Mouse (Mus musculus) gastrocnemius, adult 8-10 months (tissue): Measurements from ENCODE around the gene Wsb2. TPM values are rescaled to one million over a fixed set of nuclear protein-coding genes. Genes with fewer than 3 reads are reported as not detected.
"Not testable (repeated sequence)": the region's sequence is repeated elsewhere in the genome, so short reads cannot be mapped to it uniquely, and the experiment has no call there.

Source experiments
- DNase-seq, 2 experiments: peaks; one replicate each; pipeline ENCODE4 v3.0.0; 2022; ENCODE audit warnings: low spot score in 2 of 2
- total RNA-seq, 4 experiments: library from RNA; stranded (reverse); gene quantifications; 2 replicates each; pipeline ENCODE4 v1.2.4; 2022

Gene Wsb2
- total RNA-seq, 4 experiments from 2014 or later, result 94.3 to 146 (median 115) TPM

GRCm38 (mm10) chr5:117356365-117357128 is 557 bp upstream of the Wsb2 start:
- DNase-seq, result peak; percentile 29 to 38

- peak; percentile 28 to 39 for DNase-seq
Measured at GRCm38 (mm10) chr5:117357478-117358247, 559 bp downstream of the Wsb2 start.

DNA sequence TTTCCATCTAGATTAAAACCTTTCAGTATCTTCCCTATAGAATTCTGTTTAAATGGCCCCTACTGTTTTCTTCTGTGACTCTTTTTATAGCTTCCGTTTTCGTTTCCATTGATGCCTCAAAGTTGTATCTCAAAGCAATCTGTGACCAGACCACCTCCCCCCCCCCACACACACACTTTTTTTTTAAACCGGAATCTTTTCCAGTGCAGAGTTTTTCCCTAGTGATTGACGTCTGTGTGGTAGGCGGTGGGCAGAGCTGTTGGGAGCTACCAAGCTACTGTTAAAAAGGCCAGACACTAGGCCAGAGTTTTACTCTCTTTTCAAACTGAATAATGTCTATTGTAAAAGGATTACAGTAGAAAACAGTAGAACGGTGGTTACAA is 1.1 kb downstream of the Wsb2 start:
- DNase-seq, result no peak

DNA sequence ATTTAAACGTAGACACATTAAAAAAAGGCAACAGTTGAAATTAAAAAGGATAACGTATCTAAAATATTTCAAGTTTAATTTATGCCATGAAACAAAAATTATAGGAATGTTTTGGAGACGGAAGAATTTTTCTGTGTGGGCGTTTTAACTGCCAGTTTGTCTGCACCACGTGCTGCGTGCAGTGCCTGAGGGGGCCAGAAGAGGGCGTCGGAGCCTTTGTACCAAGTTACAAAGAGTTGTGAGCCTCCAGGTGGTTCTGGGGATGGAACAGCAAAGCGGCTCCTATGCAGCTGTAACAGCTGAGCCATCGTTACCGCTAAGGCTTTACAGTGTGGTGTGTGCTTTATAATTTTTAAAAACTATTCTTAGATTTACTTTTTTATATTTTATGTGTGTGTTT is 1.6 kb downstream of the Wsb2 start:
- no peak for DNase-seq

DNA sequence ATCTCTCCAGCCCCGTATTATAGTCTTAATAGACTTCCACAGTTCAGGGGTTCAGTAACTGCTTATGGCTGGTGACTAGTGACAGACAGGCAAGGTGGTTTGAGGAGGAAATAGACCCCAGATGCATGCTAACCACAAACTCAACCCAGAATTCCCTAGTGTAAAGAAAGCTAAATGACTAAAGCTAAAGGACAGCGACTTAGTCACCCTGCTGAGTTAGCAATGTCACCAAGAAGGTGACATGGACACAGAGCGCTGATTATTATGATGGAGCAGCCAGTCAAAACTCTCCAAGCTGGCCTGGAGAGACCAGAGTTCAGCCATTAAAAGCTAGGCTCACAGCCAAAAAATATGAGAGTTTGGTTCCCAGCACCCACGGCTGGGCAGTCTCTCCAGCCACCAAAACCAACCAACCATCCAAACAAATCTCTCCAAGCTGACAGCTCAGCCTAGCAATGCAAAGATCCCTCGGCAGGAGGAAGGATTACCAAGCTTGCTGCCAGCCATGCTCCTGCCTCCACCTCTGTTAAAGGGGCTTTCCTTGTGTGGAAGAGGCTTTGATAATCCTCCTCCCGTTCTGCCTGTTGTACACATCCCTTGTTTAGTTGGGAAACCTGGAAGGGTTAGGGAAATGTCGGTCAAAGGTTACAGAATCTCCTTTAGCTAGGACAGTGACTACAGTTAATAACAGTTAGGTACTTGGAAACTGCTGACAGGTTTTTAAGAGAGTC is 2.6 kb downstream of the Wsb2 start:
- DNase-seq, result no peak

- no peak for DNase-seq
Measured at GRCm38 (mm10) chr5:117360228-117360515, 3.1 kb downstream of the Wsb2 start.

GRCm38 (mm10) chr5:117360631-117361541 is 3.8 kb downstream of the Wsb2 start:
- DNase-seq, result no peak

DNA sequence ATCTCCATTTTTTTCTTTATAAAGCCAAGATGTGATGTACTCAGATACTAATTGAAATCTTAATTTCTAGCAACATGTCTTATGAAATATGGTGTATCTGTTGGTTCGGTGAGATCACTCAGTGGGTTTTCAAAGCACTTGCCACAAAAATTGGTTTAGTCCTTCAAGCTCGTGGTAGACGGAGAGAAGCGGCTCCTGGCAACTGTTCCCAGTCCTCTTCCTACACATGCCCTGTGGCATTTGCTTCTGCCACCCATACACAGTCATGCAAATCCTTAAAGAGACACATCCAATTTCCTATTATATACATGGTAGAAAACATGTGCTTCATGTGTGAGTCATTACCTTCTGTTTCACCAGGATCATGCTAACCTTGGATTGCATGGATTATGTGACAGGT is 4.5 kb downstream of the Wsb2 start:
- no peak for DNase-seq

DNA sequence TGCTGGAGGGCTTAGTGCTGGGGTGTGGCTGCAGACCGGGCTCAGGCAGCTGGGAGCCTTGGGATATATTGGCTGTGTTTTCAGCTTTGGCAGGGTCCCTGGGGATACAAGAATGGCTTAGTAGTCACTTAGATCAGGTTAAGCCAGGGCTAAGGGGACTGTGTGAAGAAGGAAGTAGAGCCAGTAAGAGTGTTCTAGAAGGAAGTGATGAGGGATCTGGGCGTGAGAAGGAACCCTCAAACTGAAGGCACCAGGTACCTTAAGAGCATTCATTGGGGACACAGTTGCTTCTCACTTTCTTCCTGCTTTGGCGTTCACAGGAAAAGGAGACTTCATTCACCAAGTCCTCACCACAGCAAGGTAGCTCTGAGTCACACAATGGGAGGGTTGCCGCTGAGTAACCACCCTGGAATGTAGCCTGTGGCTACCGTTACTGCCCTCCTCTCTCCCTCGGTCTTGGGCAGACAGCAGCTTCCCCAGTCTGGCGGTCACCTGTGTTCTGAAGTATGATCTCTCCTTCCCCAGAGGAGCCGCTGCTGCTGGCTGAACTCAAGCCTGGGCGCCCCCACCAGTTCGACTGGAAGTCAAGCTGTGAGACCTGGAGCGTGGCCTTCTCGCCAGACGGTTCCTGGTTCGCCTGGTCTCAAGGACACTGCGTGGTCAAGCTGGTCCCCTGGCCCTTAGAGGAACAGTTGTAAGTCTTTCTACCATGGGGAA is 6.1 kb downstream of the Wsb2 start:
- DNase-seq, result no peak

DNA sequence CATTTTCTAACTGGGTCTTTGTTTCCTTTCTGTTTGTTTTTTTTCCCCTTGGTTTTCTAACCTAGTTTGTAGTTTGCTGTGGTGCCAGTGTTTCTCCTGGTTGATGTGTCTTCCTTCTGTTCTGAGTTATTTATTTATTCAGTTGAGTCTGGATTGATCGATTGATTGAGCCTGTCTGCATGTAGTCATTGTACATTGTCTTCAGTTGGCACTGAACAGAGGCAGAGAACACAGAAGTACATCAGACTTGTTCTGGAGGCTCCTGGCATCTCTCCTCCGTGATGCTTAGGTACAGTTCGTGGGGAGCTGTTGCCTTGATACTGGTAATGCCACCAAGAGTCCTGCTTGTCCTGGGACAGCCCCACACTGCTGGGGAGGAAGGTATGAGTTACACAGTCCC is 7.7 kb downstream of the Wsb2 start:
- no peak for DNase-seq

DNA sequence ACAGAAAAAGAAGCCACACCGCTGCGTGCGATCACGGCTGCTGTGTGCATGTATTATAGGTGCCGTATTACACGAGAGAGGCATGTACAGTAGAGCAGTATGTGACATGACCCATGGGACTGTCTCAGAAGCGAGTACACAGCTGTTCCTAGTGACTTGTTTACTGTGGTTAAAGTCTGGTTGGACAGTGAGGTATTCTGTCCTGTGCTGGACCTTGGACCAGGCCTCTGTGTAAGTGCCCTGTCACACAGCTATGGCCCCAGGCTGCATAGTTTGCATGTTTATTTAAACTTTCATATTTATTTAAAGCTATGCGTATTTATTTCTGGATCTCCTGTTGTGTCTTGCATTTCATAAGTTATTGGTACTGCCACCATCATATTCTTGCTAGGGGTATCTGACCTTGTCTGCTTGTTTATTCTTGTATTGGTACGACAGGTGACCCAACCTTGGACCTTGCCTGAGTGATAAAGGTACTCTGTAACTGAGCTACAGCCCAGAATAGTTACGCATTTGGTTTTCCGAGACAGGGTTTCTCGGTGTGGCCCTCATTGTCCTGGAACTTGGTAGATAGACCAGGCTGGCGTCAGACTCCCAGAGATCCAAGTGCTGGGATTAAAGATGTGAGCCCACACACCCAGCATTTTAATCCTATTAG is 8.9 kb downstream of the Wsb2 start:
- DNase-seq, result no peak

DNA sequence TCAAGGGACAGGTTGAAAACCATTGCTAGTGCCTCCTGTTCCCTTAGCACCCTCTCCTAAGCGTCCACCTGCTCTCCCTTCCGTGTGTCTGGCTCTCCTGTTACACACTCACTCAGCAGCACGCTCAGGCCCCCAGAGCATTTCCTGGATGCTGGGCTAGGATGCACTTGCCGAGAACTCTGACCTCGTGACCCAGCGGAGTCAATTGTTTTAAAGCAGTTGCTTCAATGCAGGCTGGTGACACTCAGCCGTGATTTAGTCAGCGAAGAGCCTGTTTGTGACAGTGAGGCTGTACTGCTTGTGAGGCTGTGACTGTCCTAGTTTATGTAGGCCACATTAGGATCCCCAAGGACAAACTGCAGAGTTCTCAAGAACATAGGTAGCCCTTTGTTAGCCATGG is 10.1 kb downstream of the Wsb2 start:
- DNase-seq, result no peak

GRCm38 (mm10) chr5:117370592-117370991 is 13.5 kb downstream of the Wsb2 start:
- no peak for DNase-seq

DNA sequence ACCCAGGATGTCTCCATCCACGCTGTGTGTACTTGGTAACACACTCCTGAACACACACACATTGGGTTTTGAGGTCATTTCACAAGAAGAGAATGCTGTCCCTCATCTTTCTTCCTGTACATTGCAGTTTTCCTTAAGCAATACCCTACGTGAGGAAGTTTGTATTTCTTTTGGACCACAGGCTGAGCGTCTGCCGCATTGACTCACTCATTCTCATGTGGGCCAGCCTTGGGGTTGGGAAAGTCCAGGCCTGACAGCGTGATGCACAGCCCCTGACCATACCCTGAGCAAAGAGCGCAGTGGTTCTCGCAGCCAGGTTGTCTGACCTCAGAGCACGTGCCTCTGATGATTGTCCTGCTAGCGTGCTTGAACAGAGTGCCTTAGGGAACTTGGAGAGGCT is 16.3 kb downstream of the Wsb2 start:
- no peak for DNase-seq

DNA sequence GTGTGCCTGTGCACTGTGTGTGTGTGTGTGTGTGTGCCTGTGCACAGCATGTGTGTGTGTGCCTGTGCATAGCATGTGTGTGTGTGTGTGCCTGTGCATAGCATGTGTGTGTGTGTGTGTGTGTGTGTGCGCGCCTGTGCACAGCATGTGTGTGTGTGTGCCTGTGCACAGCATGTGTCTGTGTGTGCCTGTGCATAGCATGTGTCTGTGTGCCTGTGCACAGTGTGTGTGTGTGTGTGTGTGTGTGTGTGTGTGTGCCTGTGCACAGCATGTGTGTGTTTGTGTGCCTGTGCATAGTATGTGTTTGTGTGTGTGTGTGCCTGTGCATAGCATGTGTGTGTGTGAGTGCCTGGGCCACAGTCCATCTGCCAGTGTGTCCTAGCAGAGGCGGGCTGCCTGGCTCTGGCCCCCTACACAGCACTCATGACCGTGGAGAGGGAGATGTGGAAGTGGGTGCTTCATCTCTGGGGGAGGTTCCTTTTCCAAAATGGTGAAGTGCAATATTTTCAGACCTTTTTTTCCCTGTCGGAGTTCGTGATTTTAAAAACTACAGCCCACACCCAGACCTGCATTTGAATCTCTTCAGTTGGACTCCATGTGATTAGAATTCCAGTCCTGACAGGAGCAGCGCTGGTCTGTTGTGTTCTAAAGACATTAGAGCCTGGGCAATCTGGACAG is 17.4 kb downstream of the Wsb2 start:
- no peak for DNase-seq

DNA sequence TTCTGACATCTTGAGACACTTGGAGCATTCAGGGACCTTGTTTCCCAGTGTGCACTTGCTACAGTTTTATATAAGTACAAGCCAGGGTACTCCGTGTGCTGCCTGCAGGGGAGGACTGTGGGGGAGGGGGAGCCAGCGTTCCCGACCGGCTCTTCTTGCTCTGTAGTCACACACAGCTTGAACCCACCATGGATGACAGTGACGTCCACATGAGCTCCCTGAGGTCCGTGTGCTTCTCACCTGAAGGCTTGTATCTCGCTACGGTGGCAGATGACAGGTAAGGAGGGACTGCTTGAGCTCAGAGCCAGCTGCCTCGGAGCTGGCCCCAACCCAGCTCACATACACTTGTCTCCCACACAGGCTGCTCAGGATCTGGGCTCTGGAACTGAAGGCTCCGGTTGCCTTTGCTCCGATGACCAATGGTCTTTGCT is 19.2 kb downstream of the Wsb2 start:
- no peak for DNase-seq

GRCm38 (mm10) chr5:117377731-117378130 is 20.6 kb downstream of the Wsb2 start:
- DNase-seq, result not testable (repeated sequence)

DNA sequence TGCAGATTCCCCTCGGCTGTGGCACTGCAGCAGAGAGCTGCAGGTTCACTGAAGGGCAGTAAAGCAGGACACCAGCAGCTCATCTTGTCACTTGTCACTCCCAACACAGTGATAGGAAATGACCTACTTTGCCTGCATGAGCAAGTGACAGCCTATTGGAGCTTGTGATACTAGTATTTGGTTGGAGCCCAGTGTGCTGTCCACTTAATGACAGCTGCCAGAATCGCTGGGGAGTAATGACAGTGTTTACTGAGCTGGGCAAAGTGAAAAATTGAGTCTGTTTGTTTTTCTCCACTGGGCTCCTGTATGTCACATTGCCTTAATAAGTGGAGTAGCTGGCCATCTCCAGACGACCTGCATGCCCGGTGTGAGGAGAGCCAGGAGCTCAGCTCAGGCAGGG is 23.1 kb downstream of the Wsb2 start:
- DNase-seq, result no peak

DNA sequence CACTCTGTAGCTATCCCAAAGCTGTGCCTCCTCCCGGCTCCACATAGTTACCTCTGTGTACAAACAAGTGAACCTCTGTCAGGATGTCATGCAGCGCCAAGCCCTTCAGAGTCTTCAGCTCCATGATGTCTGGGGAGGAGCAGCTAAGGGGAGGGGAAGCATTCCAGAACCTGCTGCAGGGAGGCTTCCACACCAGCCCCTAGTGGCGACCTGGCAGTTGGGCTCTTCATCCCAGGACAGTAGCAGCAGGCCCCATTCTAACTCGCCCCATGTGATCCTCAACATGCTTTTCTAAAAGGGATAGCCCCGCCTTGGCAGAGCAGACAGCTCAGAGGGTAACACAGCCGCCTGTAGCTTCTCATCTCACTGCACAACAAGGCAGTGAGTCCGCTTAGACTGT is 24.7 kb downstream of the Wsb2 start:
- DNase-seq, result no peak

- no peak for DNase-seq
Measured at GRCm38 (mm10) chr5:117383198-117383597, 26.1 kb downstream of the Wsb2 start.
